Mouse (Mus musculus) spleen, adult 2 months (tissue): ENCODE results near the gene Gadd45gip1. TPM values are rescaled to one million over a fixed set of nuclear protein-coding genes. Genes with fewer than 3 reads are reported as not detected.

ENCODE experiments used
- DNase-seq, 2 experiments: peaks; one replicate each; pipeline versions ENCODE4 v3.0.0 to v3.0.0-alpha.2; 2012 to 2021; ENCODE audit warnings: low spot score in 2 of 2, low read depth in 1 of 2
- H3K27ac ChIP-seq: fragments of 200-500 bp; 2 replicates; pipeline ENCODE4 v1.5.1; 2012; ENCODE audit warnings: low read length, inconsistent platforms; ENCODE audit not compliant: insufficient read depth
- H3K27me3 ChIP-seq: fragments of 200-500 bp; 2 replicates; pipeline ENCODE4 v1.6.1; 2012; ENCODE audit warnings: mild to moderate bottlenecking, moderate library complexity, low read length, inconsistent platforms; ENCODE audit not compliant: control insufficient read depth, insufficient read depth
- H3K36me3 ChIP-seq: fragments of 200-500 bp; 2 replicates; pipeline ENCODE4 v1.6.1; 2012; ENCODE audit warnings: mild to moderate bottlenecking, low read length, inconsistent platforms; ENCODE audit not compliant: control insufficient read depth, insufficient read depth
- H3K4me1 ChIP-seq: fragments of 200-500 bp; 2 replicates; pipeline ENCODE4 v1.6.1; 2011; ENCODE audit warnings: inconsistent platforms; ENCODE audit not compliant: control insufficient read depth, insufficient read depth, insufficient read length
- H3K4me3 ChIP-seq: fragments of 200-500 bp; 2 replicates; pipeline ENCODE4 v1.5.1; 2011; ENCODE audit warnings: mild to moderate bottlenecking, inconsistent platforms; ENCODE audit not compliant: insufficient read depth, insufficient read length; ENCODE audit errors: extremely low read depth
- CTCF ChIP-seq: fragments of 200-500 bp; IDR thresholded peaks from 2 replicates; pipeline ENCODE4 v1.5.1; 2011; ENCODE audit warnings: mild to moderate bottlenecking, inconsistent platforms; ENCODE audit not compliant: insufficient read depth, insufficient read length, insufficient replicate concordance; ENCODE audit errors: extremely low read depth
- POLR2A ChIP-seq: fragments of 200-500 bp; IDR thresholded peaks from 2 replicates; pipeline ENCODE4 v1.6.1; 2011; ENCODE audit warnings: low read depth, low read length, inconsistent platforms
- WGBS: fragments of 180-500 bp; shearing (Covaris S2); methylation state at CpG from one replicate; pipeline ENCODE4 v1.1.7; 2018; 5-methylcytosine and 5-hydroxymethylcytosine counted together
- polyA plus RNA-seq: library from polyadenylated mRNA; depleted of rRNA; stranded (reverse); fragments of >200 nt; gene quantifications from 2 replicates; pipeline ENCODE4 v1.2.3, GENCODE M21; 2012

Gadd45gip1 gene
- polyA plus RNA-seq, 1 experiment: 20.3 TPM

DNA sequence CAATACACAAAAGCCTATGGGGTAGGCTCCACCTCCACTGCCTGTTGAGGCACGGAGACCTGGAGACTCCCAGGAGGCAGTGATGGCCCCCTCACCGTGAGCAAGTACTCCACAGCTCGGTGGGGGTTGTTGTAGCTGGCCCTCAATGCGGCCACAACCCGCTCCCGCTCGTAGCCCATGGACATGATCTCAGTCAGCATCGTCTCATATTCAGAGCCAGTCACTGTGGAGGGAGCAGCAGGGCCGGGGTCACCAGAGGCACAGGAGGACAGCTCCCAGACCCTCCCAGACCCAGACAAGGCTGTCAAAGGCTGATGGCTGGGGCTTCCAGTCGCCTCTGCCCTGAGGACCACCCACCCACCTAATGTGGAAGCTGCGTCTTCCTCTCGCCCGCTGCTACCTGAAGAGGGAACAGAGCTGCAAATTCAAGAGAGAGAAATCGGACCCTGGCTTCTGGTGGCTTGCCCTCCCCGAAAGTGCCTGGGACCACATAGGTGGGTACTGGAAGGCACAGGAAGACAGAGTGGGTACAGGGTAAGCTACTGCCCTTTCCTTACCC is 6.7 kb downstream of the Gadd45gip1 start:
- no peak overlapping the region for H3K4me3 ChIP-seq
- peaks cover 51% of the 10 kb centered on the region for H3K36me3 ChIP-seq

DNA sequence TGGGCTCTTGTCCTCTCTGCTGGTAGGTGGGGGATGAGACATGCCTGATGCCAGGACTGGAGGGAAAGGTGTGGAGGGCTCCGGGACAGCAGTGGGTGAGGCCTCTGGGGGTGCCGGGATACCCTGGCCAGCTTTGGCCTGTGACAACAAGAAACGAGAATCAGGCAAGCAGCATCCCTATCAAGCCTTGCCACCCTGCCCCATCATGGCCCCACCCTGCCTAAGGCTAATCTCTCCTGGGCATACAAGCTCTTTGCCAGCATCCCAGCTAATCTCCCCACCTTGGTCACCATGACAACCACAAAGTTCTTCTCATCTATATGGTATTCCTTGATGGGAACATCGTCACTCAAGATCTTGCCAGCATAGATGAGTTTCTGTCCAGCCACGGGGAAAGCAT is 7.2 kb downstream of the Gadd45gip1 start:
- no peaks in the 10 kb centered on the region; the same call in 1 of the 2 replicates for H3K4me1 ChIP-seq
- H3K36me3 ChIP-seq: peaks cover 57% of the 10 kb centered on the region
- H3K27ac ChIP-seq: peak overlapping the region; percentile 17; the same call in 1 of the 2 replicates
- H3K4me3 ChIP-seq: no peak overlapping the region
- WGBS: 77% methylated on average over 5 of the region's 5 CpGs
- no peak for DNase-seq
- TF ChIP-seq CTCF (no peak), POLR2A (no peak)
- no peaks in the 10 kb centered on the region for H3K27me3 ChIP-seq

More for the DNA sequence above, 6.7 kb downstream of the Gadd45gip1 start:
- DNase-seq: no peak
- H3K27me3 ChIP-seq: no peaks in the 10 kb centered on the region
- 89% methylated on average over 15 of the region's 15 CpGs for WGBS
- H3K27ac ChIP-seq: peak overlapping the region; percentile 37; the same call in 1 of the 2 replicates
- TF ChIP-seq POLR2A: no peak
- TF ChIP-seq CTCF: no peak
- H3K4me1 ChIP-seq: no peaks in the 10 kb centered on the region; the same call in 1 of the 2 replicates

DNA sequence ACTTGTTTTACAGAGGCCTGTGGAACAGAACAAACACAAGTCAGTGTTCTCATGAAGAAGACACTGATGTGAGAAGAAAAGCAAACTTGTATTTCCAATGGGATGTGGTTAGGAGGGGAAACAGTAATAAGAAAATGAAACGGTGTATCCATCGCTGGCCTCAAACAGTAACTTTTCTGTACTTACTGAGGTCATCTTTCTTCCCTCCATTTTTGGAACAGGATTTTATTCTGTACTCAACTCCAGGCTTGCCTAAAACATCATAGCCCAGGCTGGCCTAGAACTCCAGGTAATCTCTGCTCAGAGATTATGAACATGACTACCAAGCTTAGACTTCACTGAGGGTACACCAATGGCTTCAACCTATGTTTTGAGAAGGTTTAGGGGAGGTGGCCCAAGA is 8.1 kb downstream of the Gadd45gip1 start:
- Histone ChIP-seq H3K36me3 (peaks cover 58% of the 10 kb centered on the region), H3K27ac (no peak overlapping the region), H3K4me3 (no peak overlapping the region), H3K27me3 (no peaks in the 10 kb centered on the region), H3K4me1 (no peaks in the 10 kb centered on the region)
- WGBS: 80% methylated on average over 2 of the region's 2 CpGs
- TF ChIP-seq CTCF (no peak), POLR2A (no peak)
- no peak for DNase-seq

DNA sequence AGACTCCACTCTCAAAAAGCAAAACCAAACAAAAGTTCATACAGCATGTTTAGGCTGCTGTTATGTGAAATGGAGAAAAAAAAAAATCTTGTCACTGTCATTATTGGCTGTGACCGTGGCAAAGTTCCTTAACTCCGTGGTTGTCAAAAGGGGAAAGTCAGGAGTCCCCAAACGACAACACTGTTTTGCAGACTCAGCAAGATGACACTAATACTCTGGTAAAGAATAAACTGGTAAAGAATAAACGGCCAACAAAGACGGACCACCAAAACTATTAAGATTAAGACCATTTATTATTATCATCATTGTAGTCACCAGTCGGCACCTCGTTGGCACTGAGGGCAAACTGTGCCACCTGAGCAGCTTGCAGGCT is 8.5 kb downstream of the Gadd45gip1 start:
- Histone ChIP-seq H3K4me1 (no peaks in the 10 kb centered on the region), H3K27me3 (no peaks in the 10 kb centered on the region), H3K27ac (peak overlapping the region; percentile 7; the same call in 1 of the 2 replicates), H3K36me3 (peaks cover 58% of the 10 kb centered on the region), H3K4me3 (peak overlapping the region; percentile 80)
- 2% methylated on average over 7 of the region's 7 CpGs for whole genome bisulfite sequencing
- no peak for TF ChIP-seq POLR2A
- TF ChIP-seq CTCF: no peak
- DNase-seq: no peak

DNA sequence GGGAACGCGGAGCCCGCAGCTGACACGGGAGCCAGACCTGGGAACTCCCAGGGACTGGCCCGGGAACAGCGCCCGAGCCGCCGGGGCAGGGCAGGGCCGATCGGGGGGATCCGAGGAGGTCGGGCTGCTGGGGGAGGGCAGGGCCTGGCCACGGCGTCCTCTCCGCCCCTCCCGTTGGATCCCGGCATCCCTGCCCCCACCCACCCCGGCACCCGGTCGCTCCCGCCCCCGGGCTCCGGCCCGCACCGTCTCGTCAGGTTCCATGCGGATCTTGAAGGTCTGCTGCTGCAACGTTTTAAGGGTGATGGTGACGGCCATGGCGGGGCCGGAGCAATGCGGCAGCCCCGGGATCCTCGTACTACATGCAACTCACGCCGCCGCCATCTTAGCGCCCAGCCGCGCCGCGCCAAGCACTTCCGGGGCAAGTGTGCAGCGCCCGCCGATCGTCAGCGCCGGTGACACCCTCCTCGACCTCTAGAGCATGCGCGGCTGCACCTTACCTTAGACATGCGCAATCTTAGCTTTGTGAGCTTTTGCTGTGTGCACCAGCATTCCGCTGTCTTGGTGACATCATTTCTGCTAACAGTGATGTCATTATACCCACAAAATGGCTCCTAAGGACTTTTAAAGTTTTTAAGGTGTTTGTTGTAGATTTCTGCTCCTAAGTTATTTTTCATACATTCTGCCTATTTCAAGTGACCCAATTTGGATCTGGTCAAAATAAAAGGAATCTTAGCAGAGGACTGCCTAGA is 9.1 kb downstream of the Gadd45gip1 start, which contains the start of gene Rad23a:
TSS of gene Rad23a (minus strand) at position 418 of the 752 bp plus-strand sequence.
- peaks cover 54% of the 10 kb centered on the region for H3K36me3 ChIP-seq
- WGBS: under 1% methylated on average over 54 of the region's 55 CpGs
- peak within 1 kb of the TSS; percentile 80 for H3K4me3 ChIP-seq
- H3K4me1 ChIP-seq: no peaks in the 10 kb centered on the region
- TF ChIP-seq POLR2A (peak; percentile 75), CTCF (no peak)
- no peaks in the 10 kb centered on the region for H3K27me3 ChIP-seq
- DNase-seq: peak; percentile 88 to 94
- H3K27ac ChIP-seq: peak within 1 kb of the TSS; percentile 63; the same call in 1 of the 2 replicates

DNA sequence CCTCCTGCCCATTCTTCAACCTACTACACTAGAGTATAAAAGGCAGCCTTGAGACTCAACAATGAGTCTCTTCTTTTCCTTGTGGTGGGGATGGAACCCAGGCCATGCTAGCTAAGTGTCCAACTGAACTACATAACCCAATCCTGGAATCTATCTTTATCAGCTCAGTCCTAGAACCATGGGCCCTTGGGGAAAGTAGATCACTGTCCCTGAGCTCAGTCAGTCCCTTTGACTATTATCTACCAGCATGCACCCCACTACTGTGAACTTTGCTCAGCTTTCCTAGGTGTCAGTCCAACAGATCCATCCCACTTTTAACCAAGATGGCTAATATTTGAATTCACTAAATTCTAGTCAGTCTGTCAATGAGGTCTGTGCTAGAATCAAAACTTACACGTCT is 10.2 kb downstream of the Gadd45gip1 start:
- DNase-seq: no peak
- H3K27me3 ChIP-seq: no peaks in the 10 kb centered on the region
- peaks cover 47% of the 10 kb centered on the region for H3K36me3 ChIP-seq
- no peak overlapping the region for H3K4me3 ChIP-seq
- 83% methylated on average over 1 of the region's 1 CpGs for WGBS
- TF ChIP-seq POLR2A: no peak
- no peak for TF ChIP-seq CTCF
- peaks cover 4% of the 10 kb centered on the region; the same call in 1 of the 2 replicates for H3K4me1 ChIP-seq
- no peak overlapping the region for H3K27ac ChIP-seq
